Mouse (Mus musculus) activated CD4-positive, CD25-positive, alpha-beta regulatory T cell (primary cell): ENCODE results near the gene Ralgapb. TPM values are rescaled to one million over a fixed set of nuclear protein-coding genes. Genes with fewer than 3 reads are reported as not detected.

ENCODE experiments used
- polyA plus RNA-seq, 2 experiments: library from polyadenylated mRNA; unstranded; fragments of 100-300 nt; shearing (Covaris generic); gene quantifications; one replicate each; pipeline ENCODE4 v1.2.1; 2017

The Ralgapb gene
- 10 to 100 TPM; 29.2 to 33.8 TPM for polyA plus RNA-seq

GRCm38 (mm10) chr2:158409595-158410021 lies at the start of gene Ralgapb:
Ralgapb (plus strand) TSS chr2:158409848.

DNA sequence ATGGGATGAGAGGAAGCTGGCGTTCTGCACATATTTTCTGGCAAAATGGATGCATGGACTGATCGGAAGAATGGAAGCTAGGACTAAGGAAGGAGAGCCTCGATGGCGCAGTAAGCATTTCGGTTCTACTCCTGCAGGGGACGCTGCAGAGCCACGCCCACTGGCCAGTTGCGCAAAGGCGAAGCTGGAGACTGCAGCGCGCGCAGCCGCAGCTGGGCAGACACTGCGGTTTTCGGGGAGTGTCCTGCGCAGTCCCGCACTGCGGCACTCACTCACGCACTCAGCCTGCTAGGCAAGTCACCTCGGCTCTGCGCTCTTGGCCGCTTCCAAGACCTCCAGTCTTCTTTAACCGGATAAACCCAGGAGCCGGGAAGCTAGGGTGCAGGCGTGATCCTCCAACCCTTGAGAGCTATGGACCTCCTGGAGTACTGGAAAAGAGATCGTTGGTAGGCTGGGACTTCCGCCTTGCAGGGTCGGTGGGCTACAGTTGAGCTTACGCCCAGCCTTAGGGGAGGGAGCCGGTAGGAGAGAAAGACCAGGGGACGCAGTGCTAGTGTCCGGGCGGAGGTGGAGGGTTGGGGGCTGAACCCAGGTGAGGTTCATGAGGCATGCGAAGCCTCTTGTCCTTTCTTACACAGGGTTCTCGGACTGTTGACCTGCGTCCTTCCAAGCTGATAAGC lies 34.1 kb upstream of the Ralgapb start, which contains the start of gene Snhg11:
Snhg11 (plus strand) TSS at position 196 of the 680 bp plus-strand sequence.

DNA sequence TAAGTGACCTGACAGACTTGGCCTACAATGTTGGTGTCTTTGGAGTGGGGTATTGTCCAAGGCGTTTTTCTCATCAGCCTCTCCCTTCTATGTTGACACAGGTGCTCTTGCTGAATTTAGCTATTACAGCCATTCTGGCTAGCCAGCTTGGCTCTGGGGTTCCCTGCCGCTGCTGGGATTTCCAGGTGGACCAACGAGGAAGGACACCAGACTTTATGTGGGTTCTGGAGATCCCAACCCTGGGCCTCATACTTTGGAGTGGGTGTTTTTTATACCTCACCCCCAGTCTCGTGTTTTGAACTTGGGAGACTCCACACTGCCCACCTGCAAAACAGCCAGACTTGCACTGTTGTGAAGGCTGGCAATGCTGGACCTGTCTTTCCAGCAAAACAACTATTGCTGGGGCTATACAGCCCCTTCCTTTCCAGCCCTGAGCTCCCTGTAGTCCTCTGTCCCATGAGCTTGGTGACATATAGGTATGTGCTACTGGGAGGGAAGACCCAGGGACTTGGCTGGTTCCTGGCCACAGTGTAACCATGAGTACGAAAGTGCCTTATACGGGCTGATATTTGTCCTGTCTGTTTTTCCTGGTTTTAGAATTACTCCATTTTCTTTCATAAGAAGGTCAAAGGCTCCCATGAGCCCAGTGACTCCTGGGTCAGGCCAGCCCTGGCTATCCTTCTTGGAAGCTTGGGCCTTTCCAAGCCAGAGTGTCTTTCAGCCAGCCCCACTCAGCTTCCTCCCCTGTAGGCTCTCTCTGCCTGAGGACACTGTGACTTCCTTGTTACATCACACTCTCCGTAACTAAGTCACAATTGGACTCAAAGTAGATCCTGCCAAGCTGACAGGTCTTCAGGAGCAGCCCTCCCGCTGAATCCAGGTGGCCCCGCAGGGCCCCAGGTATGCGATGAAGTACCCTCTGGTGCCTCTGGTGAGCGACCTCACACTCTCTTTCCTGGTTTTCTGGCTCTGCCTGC lies 92.5 kb downstream of the Ralgapb start, which contains the start of gene Adig:
Adig (plus strand) TSS at position 777 of the 977 bp plus-strand sequence.

GRCm38 (mm10) chr2:158512528-158512927 lies 102.9 kb downstream of the Ralgapb start, which contains the start of gene Arhgap40:
Arhgap40 (plus strand) TSS chr2:158512796.

Other genes with a start within 250 kb of the Ralgapb start
- gene D630003M21Rik, start 180.6 kb upstream of the Ralgapb start, polyA plus RNA-seq: under 1 TPM in 1 of 2 experiments, not detected in 1; 0.23 TPM
- gene Bpi, start 151.8 kb upstream of the Ralgapb start, polyA plus RNA-seq: not detected
- under 1 TPM; 0.14 to 0.37 TPM for gene Lbp, start 103.4 kb upstream of the Ralgapb start, polyA plus RNA-seq
- under 1 TPM in 1 of 2 experiments, not detected in 1; 0.47 TPM for gene Snhg11, start 34.2 kb upstream of the Ralgapb start, polyA plus RNA-seq
- gene Adig, start 92.8 kb downstream of the Ralgapb start, polyA plus RNA-seq: not detected
- not detected for gene Arhgap40, start 102.9 kb downstream of the Ralgapb start, polyA plus RNA-seq
- not detected for gene Slc32a1, start 200.9 kb downstream of the Ralgapb start, polyA plus RNA-seq
- gene Actr5, start 215.0 kb downstream of the Ralgapb start, polyA plus RNA-seq: 10 to 100 TPM; 31.4 to 37.3 TPM